Mouse (Mus musculus) splenic B cell, adult 2 months (primary cell): ENCODE results near the gene Gm3373.
"Not testable (repeated sequence)": the region's sequence is repeated elsewhere in the genome, so short reads cannot be mapped to it uniquely, and the experiment has no call there.

Source experiments
- DNase-seq: peaks from one replicate; pipeline ENCODE4 v3.0.0-alpha.2; 2011; ENCODE audit warnings: low read depth, low spot score
- H3K27me3 ChIP-seq: 2 replicates; pipeline ENCODE4 v1.6.1; 2012; ENCODE audit warnings: mild to moderate bottlenecking, low read length, moderate library complexity, mixed read lengths; ENCODE audit not compliant: control insufficient read depth, poor library complexity, insufficient read depth, severe bottlenecking
- H3K36me3 ChIP-seq: 2 replicates; pipeline ENCODE4 v1.6.1; 2012; ENCODE audit warnings: mild to moderate bottlenecking, low read length, moderate library complexity, mixed read lengths; ENCODE audit not compliant: control insufficient read depth, poor library complexity, insufficient read depth, severe bottlenecking

Gene Gm3373

GRCm38 (mm10) chr14:5741477-5741876, at the start of gene Gm3373:
Gene Gm3373, minus strand, starts transcription at chr14:5741577.
- not testable (repeated sequence) for H3K27me3 ChIP-seq, H3K36me3 ChIP-seq, DNase-seq

- H3K27me3 ChIP-seq, DNase-seq, H3K36me3 ChIP-seq: not testable (repeated sequence)
Observed at GRCm38 (mm10) chr14:5687357-5687756, 54.0 kb downstream of the Gm3373 start, which contains the start of gene Gm9603. Gene Gm9603, minus strand, starts transcription at chr14:5687457.
